Mouse (Mus musculus) lung, adult 2 months (tissue): ENCODE data around the gene Nfkbil1. TPM values are rescaled to one million over a fixed set of nuclear protein-coding genes. Genes with fewer than 3 reads are reported as not detected.

Source experiments
- DNase-seq: peaks from one replicate; pipeline ENCODE4 v3.0.0; 2022
- H3K4me1 ChIP-seq: fragments of 200-500 bp; 2 replicates; pipeline ENCODE4 v1.6.1; 2011; ENCODE audit warnings: low read length; ENCODE audit not compliant: control insufficient read depth, insufficient read depth
- H3K4me3 ChIP-seq: fragments of 200-500 bp; replicated peaks from 2 replicates; pipeline ENCODE3; 2011; ENCODE audit warnings: low read depth, mild to moderate bottlenecking, control low read depth, low read length; ENCODE audit errors: extremely low read depth
- CTCF ChIP-seq: fragments of 200-500 bp; IDR thresholded peaks from 2 replicates; pipeline ENCODE4 v1.5.1; 2011; ENCODE audit warnings: mild to moderate bottlenecking, low read length, control low read depth; ENCODE audit not compliant: insufficient read depth
- POLR2A ChIP-seq: fragments of 200-500 bp; IDR thresholded peaks from 2 replicates; pipeline ENCODE4 v1.6.1; 2011; ENCODE audit warnings: low read depth, mild to moderate bottlenecking, control low read depth, low read length, borderline replicate concordance; ENCODE audit errors: extremely low read depth
- WGBS: fragments of 180-500 bp; shearing (Covaris S2); methylation state at CpG from one replicate; pipeline ENCODE4 v1.1.7; 2018; 5-methylcytosine and 5-hydroxymethylcytosine counted together
- polyA plus RNA-seq: library from polyadenylated mRNA; depleted of rRNA; stranded (reverse); fragments of >200 nt; gene quantifications from 2 replicates; pipeline ENCODE4 v1.2.3, GENCODE M21; 2012

Gene Nfkbil1
- polyA plus RNA-seq, 1 experiment: 16.5 TPM

GRCm38 (mm10) chr17:35262664-35263522 is 27.3 kb upstream of the Nfkbil1 start, which contains the start of gene H2-D1:
Gene H2-D1, plus strand, starts transcription at chr17:35262730.
- WGBS: under 1% methylated on average over 71 of the region's 73 CpGs
- DNase-seq: peak; percentile 100
- peaks cover 5% of the 10 kb centered on the region for H3K4me1 ChIP-seq
- TF ChIP-seq POLR2A (peak; percentile 97), CTCF (no peak)
- H3K4me3 ChIP-seq: peak within 1 kb of the TSS; percentile 89

- TF ChIP-seq POLR2A: no peak
- no peak for TF ChIP-seq CTCF
- Histone ChIP-seq H3K4me3 (no peak overlapping the region), H3K4me1 (peaks cover 8% of the 10 kb centered on the region)
- 77% methylated on average over 13 of the region's 13 CpGs for WGBS
- DNase-seq: no peak
These were observed 26.1 kb upstream of the Nfkbil1 start for GRCm38 (mm10) chr17:35261651-35262050.

DNA sequence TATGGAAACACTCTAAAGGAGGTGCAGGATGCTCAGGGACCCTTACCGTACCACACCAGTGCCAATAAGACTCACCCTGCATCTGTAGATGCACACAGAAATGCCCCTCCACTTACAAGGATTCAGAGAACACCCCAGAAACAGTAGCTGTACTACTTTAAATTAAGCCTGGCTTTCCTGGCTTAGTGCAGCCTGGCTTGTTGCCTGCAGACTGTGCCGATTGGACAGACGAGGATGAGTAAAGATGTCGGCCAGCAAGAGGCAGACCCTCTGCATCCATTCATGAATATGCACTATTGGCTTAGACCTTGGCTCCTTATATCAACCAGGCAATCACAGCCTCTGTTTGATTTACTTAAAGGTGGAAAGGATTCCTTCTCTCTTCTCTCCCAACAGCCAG is 24.0 kb upstream of the Nfkbil1 start:
- peaks cover 8% of the 10 kb centered on the region for H3K4me1 ChIP-seq
- TF ChIP-seq POLR2A: no peak
- TF ChIP-seq CTCF: no peak
- no peak overlapping the region for H3K4me3 ChIP-seq
- no peak for DNase-seq
- WGBS: 69% methylated on average over 4 of the region's 4 CpGs

DNA sequence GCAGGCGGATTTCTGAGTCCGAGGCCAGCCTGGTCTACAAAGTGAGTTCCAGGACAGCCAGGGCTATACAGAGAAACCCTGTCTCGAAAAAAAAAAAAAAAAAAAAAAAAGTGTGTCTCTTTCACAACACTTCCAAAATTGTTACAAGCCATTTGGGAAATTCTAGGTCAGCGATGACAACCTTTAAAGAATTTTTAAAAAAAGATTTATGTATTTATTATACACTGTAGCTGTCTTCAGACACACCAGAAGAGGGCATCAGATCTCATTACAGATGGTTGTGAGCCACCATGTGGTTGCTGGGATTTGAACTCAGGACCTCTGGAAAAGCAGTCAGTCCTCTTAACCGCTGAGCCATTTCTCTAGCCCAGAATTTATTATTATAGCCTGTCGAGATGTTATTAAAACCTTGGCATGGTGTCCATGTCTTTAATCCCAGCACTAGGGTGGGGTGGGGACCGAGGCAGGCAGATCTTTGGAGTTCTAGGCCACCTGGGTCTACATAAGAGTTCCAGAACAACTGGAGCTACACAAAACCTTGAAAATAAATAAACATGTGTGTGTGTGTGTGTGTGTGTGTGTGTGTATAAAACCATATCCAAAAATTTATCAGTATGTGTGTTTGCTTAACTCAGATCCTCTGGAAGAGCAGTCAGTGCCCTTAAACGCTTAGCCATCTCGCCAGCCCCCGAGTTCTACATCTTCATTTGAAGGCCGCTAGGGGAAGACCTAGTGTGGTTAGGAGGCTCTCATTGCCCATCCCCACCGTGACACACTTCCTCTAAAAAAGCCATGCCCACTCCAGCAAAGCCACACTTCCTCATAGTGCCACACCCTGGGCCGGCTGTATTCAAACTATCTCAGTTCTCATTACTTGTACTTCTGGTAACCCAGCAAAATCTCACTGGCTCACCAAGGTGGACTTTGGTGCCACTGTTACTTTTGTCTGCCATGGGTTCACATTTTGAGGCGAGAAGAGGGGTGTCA is 23.2 kb upstream of the Nfkbil1 start:
- WGBS: 33% methylated on average over 14 of the region's 14 CpGs
- no peak for DNase-seq
- no peak overlapping the region for H3K4me3 ChIP-seq

GRCm38 (mm10) chr17:35257824-35258491 is 22.4 kb upstream of the Nfkbil1 start:
- peak overlapping the region; percentile 73 for H3K4me3 ChIP-seq
- 3% methylated on average over 17 of the region's 17 CpGs for WGBS
- H3K4me1 ChIP-seq: peaks cover 8% of the 10 kb centered on the region
- peak; percentile 95 for DNase-seq
- peak; percentile 84 for TF ChIP-seq CTCF
- no peak for TF ChIP-seq POLR2A

More for the DNA sequence above, 23.2 kb upstream of the Nfkbil1 start:
- H3K4me1 ChIP-seq: peaks cover 8% of the 10 kb centered on the region
- TF ChIP-seq POLR2A: no peak
- TF ChIP-seq CTCF: 0 out of 2 replicates have a peak, but pooled peaks have one; percentile 19

DNA sequence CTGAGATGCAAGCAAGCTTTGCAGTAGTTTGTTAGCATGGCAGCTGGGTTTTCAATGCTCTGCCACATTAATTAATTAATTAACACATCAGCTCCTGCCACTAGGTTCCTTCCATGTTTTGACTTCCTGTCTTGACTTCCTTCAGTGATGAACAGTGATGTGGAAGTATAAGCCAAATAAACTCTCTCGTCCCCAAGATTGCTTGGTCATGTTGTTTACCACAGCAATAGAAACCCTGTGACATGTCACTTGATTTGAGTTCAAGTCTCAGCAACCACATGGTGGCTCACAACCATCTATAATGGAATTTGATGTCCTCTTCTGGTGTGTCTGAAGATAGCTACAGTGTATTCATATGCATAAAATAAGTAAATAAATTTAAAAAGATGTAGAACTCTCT is 21.8 kb upstream of the Nfkbil1 start:
- H3K4me3 ChIP-seq: no peak overlapping the region
- H3K4me1 ChIP-seq: peaks cover 8% of the 10 kb centered on the region
- no peak for DNase-seq
- 19% methylated on average over 1 of the region's 1 CpGs for WGBS
- TF ChIP-seq POLR2A (no peak), CTCF (no peak)

DNA sequence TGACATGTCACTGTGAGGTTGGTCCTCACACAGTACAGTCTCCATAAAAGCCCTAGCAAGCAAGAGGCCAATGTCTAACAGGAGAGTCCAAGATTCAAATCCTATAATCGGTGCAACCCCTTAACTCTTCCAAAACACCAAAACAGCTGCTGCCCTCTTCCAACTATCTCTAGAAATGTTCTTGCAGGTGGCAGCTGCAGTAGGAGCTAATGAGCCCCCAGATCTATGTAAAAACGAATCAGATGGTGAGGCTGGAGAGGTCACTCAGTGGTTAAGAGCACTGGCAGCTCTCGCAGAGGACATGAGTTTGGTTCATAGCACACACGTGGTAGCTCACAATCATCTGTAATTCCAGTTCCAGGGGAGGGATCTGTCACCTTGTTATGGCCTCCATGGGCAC is 20.1 kb upstream of the Nfkbil1 start:
- Histone ChIP-seq H3K4me3 (no peak overlapping the region), H3K4me1 (peaks cover 8% of the 10 kb centered on the region)
- TF ChIP-seq CTCF (no peak), POLR2A (no peak)
- 57% methylated on average over 4 of the region's 4 CpGs for WGBS
- no peak for DNase-seq

- no peak for TF ChIP-seq POLR2A
- TF ChIP-seq CTCF: no peak
- peaks cover 8% of the 10 kb centered on the region for H3K4me1 ChIP-seq
- DNase-seq: no peak
- 63% methylated on average over 3 of the region's 3 CpGs for WGBS
- H3K4me3 ChIP-seq: no peak overlapping the region
These were observed 19.7 kb upstream of the Nfkbil1 start for GRCm38 (mm10) chr17:35255301-35255700.
